7 mouse cellular contexts compared by ENCODE assay signal in genomic region chr11:69372056-69372779, GRCm38 (mm10). TPM values are rescaled to one million over a fixed set of nuclear protein-coding genes. Genes with fewer than 3 reads are reported as not detected.
DNase-seq lines count a peak whose midpoint lies in the region; ATAC-seq and TF ChIP-seq lines count a peak whose summit lies in the region.

No protein-coding gene starts in this region.

- intact Hi-C loops in left cerebral cortex, postnatal 25 days (cut with DNase I): no loop called here

- no peaks in the 10 kb centered on the region; the same call in 1 of the 2 replicates for H3K36me3 ChIP-seq in hindbrain, postnatal 0 days (ENCODE audit: insufficient read depth, low read length)
- H3K36me3 ChIP-seq in neural tube, embryonic 13.5 days: 0 out of 2 replicates have a peak, but pooled peaks cover 20% of the 10 kb centered on the region

- WGBS in hindbrain, postnatal 0 days: 26% methylated on average over 12 of the region's 12 CpGs
- WGBS in neural tube, embryonic 13.5 days: 27% methylated on average over 12 of the region's 12 CpGs

- no peaks in the 10 kb centered on the region for H3K9me3 ChIP-seq in hindbrain, postnatal 0 days (ENCODE audit: low read length)
- H3K9me3 ChIP-seq in neural tube, embryonic 13.5 days: no peaks in the 10 kb centered on the region

- H3K27ac ChIP-seq in hindbrain, postnatal 0 days: peak overlapping the region; percentile 70
- H3K27ac ChIP-seq in neural tube, embryonic 13.5 days (replicated peaks): peak overlapping the region; percentile 81

- no peak for TF ChIP-seq CTCF in hindbrain, postnatal 0 days (IDR thresholded peaks at IDR 0.05; ENCODE audit: low read depth)

- no peak for ATAC-seq in hindbrain, postnatal 0 days
- ATAC-seq in neural tube, embryonic 13.5 days (ENCODE audit: low read depth): 0 out of 2 replicates have a peak, but pooled peaks have one; percentile 9

- H3K4me3 ChIP-seq in hindbrain, postnatal 0 days (ENCODE audit: low read length): no peak overlapping the region
- no peak overlapping the region for H3K4me3 ChIP-seq in neural tube, embryonic 13.5 days

- peak; percentile 19 for DNase-seq in thymus, postnatal 14 days
- no peak for DNase-seq in thymus, postnatal 0 days (ENCODE audit: low spot score)
- DNase-seq in embryo, embryonic 9.5 days (ENCODE audit: extremely low spot score): peak; percentile 26
- peak; percentile 69 for DNase-seq in hindbrain, postnatal 0 days (ENCODE audit: low spot score)
- DNase-seq in left cerebral cortex, postnatal 25 days (ENCODE audit: low spot score in 2 of 2): peak; percentile 64 to 84
- DNase-seq in adrenal gland, adult 18-20 months (ENCODE audit: low spot score in 2 of 2): no peak

- H3K4me1 ChIP-seq in hindbrain, postnatal 0 days (ENCODE audit: insufficient read depth, low read length): peaks cover 7% of the 10 kb centered on the region; the same call in 1 of the 2 replicates
- peaks cover 38% of the 10 kb centered on the region for H3K4me1 ChIP-seq in neural tube, embryonic 13.5 days (replicated peaks)

- H3K4me2 ChIP-seq in hindbrain, postnatal 0 days (ENCODE audit: low read depth, low read length): peak overlapping the region; percentile 36
- peak overlapping the region; percentile 46 for H3K4me2 ChIP-seq in neural tube, embryonic 13.5 days

- no peaks in the 10 kb centered on the region for H3K27me3 ChIP-seq in hindbrain, postnatal 0 days (ENCODE audit: insufficient read depth, low read length)
- H3K27me3 ChIP-seq in neural tube, embryonic 13.5 days: no peaks in the 10 kb centered on the region

- H3K9ac ChIP-seq in hindbrain, postnatal 0 days (replicated peaks; ENCODE audit: low read length): no peak overlapping the region
- H3K9ac ChIP-seq in neural tube, embryonic 13.5 days: peak overlapping the region; percentile 18

RNA-seq across cellular contexts. Expression of gene Chd3, which starts 3.0 kb away (rescaled TPM):
- 10.7 and 13.2 TPM in 2 replicates for polyA plus RNA-seq in thymus, postnatal 0 days (2015; fragmentation: Nextera tagmentation; extraction: Ambion mirVana)
- total RNA-seq in hindbrain, postnatal 0 days (2014; rRNA removed): 252 and 255 TPM in 2 replicates
- 46.6 and 49.7 TPM in 2 replicates for polyA plus RNA-seq in hindbrain, postnatal 0 days (2015; fragmentation: Nextera tagmentation; extraction: Ambion mirVana)
- 100 to 1,000 TPM; 449 to 474 TPM for total RNA-seq in left cerebral cortex, postnatal 25 days (2021)
- polyA plus RNA-seq in neural tube, embryonic 13.5 days (2015; fragmentation: Nextera tagmentation; extraction: Ambion mirVana): 82.3 and 84.6 TPM in 2 replicates
- 100 to 1,000 TPM in 1 of 2 experiments, 10 to 100 TPM in 1; 87.6 to 109 TPM for total RNA-seq in adrenal gland, adult 18-20 months (2021)

RNA-seq across cellular contexts. Expression of gene Naa38, which starts 23.1 kb away (rescaled TPM):
- polyA plus RNA-seq in thymus, postnatal 0 days (2015; fragmentation: Nextera tagmentation; extraction: Ambion mirVana): 194 and 211 TPM in 2 replicates
- 77.1 and 99.0 TPM in 2 replicates for total RNA-seq in hindbrain, postnatal 0 days (2014; rRNA removed)
- polyA plus RNA-seq in hindbrain, postnatal 0 days (2015; fragmentation: Nextera tagmentation; extraction: Ambion mirVana): 162 and 163 TPM in 2 replicates
- total RNA-seq in left cerebral cortex, postnatal 25 days (2021): 100 to 1,000 TPM; 105 to 109 TPM
- 112 and 117 TPM in 2 replicates for polyA plus RNA-seq in neural tube, embryonic 13.5 days (2015; fragmentation: Nextera tagmentation; extraction: Ambion mirVana)
- 100 to 1,000 TPM; 139 to 162 TPM for total RNA-seq in adrenal gland, adult 18-20 months (2021)

RNA-seq across cellular contexts. Expression of gene Cyb5d1, which starts 23.2 kb away (rescaled TPM):
- 25.9 and 28.3 TPM in 2 replicates for polyA plus RNA-seq in thymus, postnatal 0 days (2015; fragmentation: Nextera tagmentation; extraction: Ambion mirVana)
- total RNA-seq in hindbrain, postnatal 0 days (2014; rRNA removed): 21.8 and 26.9 TPM in 2 replicates
- 18.5 and 22.2 TPM in 2 replicates for polyA plus RNA-seq in hindbrain, postnatal 0 days (2015; fragmentation: Nextera tagmentation; extraction: Ambion mirVana)
- total RNA-seq in left cerebral cortex, postnatal 25 days (2021): 10 to 100 TPM; 35.9 to 41.3 TPM
- 36.2 and 39.2 TPM in 2 replicates for polyA plus RNA-seq in neural tube, embryonic 13.5 days (2015; fragmentation: Nextera tagmentation; extraction: Ambion mirVana)
- 10 to 100 TPM; 41.3 to 50.2 TPM for total RNA-seq in adrenal gland, adult 18-20 months (2021)

RNA-seq across cellular contexts. Expression of gene Tmem88, which starts 25.8 kb away (rescaled TPM):
- polyA plus RNA-seq in thymus, postnatal 0 days (2015; fragmentation: Nextera tagmentation; extraction: Ambion mirVana): 10.4 and 12.9 TPM in 2 replicates
- total RNA-seq in hindbrain, postnatal 0 days (2014; rRNA removed): 3.8 and 4.3 TPM in 2 replicates
- polyA plus RNA-seq in hindbrain, postnatal 0 days (2015; fragmentation: Nextera tagmentation; extraction: Ambion mirVana): 8.7 and 9.5 TPM in 2 replicates
- 1 to 10 TPM; 3.6 to 3.8 TPM for total RNA-seq in left cerebral cortex, postnatal 25 days (2021)
- polyA plus RNA-seq in neural tube, embryonic 13.5 days (2015; fragmentation: Nextera tagmentation; extraction: Ambion mirVana): 7.8 and 8.4 TPM in 2 replicates
- total RNA-seq in adrenal gland, adult 18-20 months (2021): 1 to 10 TPM; 7.9 to 8.8 TPM

RNA-seq across cellular contexts. Expression of gene Rnf227, which starts 32.0 kb away (rescaled TPM):
- polyA plus RNA-seq in thymus, postnatal 0 days (2015; fragmentation: Nextera tagmentation; extraction: Ambion mirVana): 6.8 and 8.3 TPM in 2 replicates
- 127 and 141 TPM in 2 replicates for total RNA-seq in hindbrain, postnatal 0 days (2014; rRNA removed)
- 234 and 241 TPM in 2 replicates for polyA plus RNA-seq in hindbrain, postnatal 0 days (2015; fragmentation: Nextera tagmentation; extraction: Ambion mirVana)
- total RNA-seq in left cerebral cortex, postnatal 25 days (2021): 100 to 1,000 TPM; 141 to 143 TPM
- polyA plus RNA-seq in neural tube, embryonic 13.5 days (2015; fragmentation: Nextera tagmentation; extraction: Ambion mirVana): 131 and 136 TPM in 2 replicates
- 1 to 10 TPM; 5.2 to 5.5 TPM for total RNA-seq in adrenal gland, adult 18-20 months (2021)

Comparison
In these comparisons a context has a peak if more than half of its experiments do, and no peak if none do; other contexts are left out.
1. DNase-seq: peak in thymus, postnatal 14 days (single experiment), embryo, embryonic 9.5 days (single experiment), hindbrain, postnatal 0 days (single experiment) and left cerebral cortex, postnatal 25 days (2 of 2); none in thymus, postnatal 0 days (single experiment) and adrenal gland, adult 18-20 months (0 of 2).